Mouse (Mus musculus): ENCODE measurements around the gene Cd82. TPM values are rescaled to one million over a fixed set of nuclear protein-coding genes. Genes with fewer than 3 reads are reported as not detected.

Cd82 gene
- total RNA-seq, 2 experiments from 2014 or later = 9.5 to 10.1 TPM

DNA sequence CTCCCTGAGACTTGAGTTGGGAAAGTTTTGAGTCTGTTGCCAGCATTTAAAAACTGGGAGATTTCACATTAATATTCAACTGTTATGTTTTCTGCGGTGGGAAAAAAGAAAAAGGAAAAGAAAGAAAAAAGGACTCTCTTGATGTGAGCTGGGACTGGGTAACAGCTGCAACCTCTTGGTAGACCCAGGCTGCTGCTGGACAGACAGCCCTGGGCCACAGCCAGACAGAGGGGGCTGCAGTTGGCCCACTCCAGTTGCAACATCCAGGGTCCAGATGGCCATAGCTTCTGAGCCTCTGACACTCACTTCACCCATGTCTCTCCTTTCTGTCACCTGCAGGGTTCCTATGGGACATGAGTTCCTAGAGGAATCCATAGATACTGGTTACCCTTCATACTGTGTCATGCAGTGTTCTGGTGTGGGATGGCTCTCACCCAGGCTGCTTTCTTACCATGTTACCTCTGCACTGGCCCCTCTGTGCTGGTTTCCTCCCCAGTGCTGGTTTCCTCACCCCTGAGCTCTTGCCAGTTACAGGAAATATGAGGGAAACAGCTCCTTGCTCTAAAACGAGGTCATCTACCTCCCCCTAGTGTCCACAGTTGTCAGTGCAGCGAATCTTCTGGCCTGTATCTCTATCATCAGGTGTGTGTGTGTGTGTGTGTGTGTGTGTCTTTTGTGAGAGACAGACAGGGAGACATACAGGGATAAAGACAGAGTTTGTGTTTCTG, 8.1 kb upstream of the Cd82 start:
- intact Hi-C loops (cut with DNase I) = loop anchor here (1.0 to 10.0 kb wide), 3 partner anchors 50 to 344 kb away; no protein-coding TSS in a partner anchor
- peak; percentile 87 to 91 for DNase-seq (ENCODE audit: low spot score in 2 of 2)

DNA sequence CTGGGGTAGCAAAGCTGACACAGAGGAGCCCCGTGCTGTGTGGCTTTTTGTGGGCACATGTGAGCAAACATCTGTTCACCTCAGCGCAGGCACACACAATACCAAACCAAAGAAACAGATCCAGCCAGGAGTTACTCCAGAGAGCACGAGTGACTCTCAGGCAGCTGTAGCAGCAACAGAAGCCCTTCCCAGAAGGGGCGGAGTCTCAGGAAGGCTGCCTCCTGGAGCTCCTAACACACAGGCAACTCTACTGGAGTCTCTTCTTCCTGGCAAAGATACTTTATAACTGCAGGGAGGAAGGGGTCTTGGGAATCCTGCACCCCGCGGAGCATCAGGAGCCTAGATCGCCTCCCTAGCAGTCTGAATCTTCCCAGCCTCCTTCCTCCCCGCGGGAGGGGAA, 7.2 kb upstream of the Cd82 start:
- peak; percentile 38 to 43 for DNase-seq (ENCODE audit: low spot score in 2 of 2)
- intact Hi-C loops (cut with DNase I) = loop anchor here (5.0 to 10.0 kb wide), 2 partner anchors 253 to 345 kb away; no protein-coding TSS in a partner anchor

DNA sequence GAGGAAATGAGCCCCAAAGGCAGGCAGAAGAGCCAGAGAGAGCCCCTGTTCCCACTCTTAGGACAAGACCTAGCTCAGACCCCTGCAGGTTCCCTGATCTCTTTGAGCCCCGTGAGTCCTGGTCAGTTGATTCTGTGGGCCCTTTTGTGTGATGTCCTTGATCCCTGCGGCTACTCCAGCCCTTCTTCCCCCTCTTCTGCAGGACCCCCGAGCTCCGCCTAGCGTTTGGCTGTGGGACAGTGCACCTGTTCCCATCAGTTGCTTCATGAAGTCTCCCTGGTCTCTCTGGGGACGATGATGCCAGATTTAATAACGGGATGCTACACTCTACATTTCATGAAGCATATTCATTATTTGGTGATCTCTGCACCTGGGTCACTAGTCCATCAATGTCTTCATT, 6.2 kb upstream of the Cd82 start:
- intact Hi-C loops (cut with DNase I) = no loop called here
- DNase-seq (ENCODE audit: low spot score in 2 of 2) = no peak

DNA sequence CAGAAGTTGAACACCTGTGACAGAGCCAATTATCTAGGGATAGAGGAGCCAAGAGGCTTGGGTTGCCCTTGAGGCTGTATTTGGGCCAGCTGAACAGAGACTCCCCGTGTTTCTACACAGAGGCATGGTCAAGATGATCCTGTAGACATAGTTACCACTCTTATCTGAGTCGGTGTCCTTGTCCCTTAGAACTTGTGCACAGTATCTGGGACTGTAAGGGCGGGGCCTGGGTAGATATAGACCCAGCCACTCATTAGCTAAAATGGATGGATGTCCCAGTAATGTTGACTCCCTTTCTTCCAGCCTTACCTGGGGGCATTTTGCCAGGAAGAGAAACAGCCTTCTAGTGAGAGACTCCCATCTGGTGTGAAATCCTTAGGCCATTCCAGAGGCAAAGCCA, 3.4 kb upstream of the Cd82 start:
- no peak for DNase-seq (ENCODE audit: low spot score in 2 of 2)
- intact Hi-C loops (cut with DNase I) = no loop called here

DNA sequence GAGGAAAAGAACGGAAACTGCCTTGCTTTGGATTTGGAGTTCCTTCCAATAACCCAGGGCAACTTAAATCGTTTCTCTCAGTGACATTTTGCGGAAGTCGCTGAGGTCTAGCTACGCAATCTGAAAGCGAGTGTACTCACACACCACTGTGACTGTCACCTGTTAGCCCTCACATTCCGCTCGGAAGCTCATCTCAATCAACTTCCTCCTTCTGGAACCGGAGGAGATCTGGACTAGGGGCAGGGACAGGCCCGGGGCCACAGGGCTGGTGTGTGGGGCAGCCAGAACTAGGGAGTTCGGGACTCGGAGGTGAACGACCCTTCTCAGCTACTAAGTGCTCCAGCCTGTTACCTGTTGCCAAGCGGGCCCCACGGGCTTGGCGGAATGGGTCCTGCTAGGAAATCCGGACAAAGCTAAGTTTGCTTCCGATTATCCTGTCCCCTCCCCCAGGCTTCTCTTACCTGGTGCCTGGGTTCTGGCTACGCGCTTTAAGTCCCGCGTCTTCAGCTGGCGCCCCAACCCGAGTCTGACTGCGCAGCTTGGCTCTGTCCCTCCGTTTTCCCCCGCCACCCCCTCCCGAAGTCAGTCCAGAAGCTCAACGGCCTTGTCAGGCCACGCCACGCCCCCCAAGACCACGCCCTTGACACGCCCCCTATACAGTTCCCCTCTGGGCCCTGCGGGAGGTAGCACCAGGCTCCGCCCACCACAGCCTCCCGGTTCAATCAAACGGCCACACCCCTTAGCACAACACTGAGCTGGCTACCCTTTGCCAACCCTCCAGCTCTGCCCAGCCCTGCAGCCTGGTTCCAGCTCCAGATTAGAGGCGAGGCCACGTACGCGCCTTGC, 848 bp downstream of the Cd82 start:
- intact Hi-C loops (cut with DNase I) = no loop called here
- peak; percentile 71 to 73 for DNase-seq (ENCODE audit: low spot score in 2 of 2)

DNA sequence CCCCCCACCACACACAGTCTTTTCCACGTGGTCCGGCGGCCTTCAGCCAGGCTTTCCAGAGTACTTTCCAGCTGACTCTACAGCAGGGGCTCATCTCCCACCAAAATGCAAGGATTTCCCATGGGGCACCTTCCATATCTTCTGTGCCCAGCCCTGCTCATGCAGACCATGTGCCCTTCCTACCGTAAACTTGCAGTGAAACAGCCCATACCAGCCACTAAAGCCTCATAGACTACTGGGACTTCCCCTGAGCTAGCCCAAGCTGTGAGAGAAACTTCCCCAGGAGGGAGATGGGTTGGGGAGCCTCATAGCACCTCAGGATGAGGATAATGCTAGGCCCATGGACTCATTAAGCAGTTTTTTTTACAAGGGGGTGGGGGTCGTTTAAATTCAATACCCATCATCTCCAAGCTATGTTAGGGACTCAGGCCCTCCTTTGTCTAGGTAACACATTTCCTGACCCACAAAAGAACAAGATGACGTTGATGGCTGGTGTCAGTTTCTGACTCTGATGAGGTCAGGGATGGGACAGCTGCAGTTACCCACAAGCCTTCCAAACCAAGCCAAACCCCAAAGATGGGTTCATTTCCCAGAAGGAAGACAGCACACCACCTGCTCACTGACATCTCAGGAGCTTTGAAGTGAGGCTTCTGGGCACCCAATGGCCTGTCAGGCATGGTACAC, 2.0 kb downstream of the Cd82 start:
- intact Hi-C loops (cut with DNase I) = no loop called here
- DNase-seq (ENCODE audit: low spot score in 2 of 2) = no peak

DNA sequence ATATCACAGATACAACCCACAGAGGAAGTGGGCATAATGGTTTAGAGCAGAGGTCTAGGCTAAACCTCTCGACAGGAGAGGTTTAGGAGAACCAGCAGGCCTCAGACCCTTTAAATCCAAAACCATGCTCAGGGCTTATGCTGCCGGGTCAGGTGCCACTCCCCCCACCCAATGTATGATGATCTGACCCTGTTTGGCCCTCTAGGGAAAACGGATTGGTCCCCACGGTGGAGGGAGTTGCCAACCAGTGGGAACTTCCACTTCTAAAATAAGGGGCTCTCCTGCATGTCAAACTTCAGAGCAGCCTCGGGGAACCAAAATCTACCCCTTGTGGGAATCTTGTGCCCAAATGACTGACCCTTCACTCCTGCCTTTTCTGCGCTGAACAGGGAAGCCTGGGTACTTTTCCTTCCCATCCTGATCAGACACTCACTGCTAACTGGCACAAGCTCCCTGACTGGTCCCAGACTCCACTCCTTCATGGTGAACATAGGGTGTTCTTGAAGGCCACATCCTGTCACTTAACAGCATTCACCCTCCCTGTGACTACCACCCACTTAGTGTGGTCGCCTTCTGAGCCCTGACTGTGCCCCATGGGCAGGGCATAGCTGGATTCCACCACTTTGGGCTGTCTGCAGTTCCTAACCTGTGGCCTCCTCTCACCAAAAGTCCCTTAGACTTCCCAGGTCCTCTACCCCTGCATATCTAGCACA, 3.6 kb downstream of the Cd82 start:
- intact Hi-C loops (cut with DNase I) = no loop called here

DNA sequence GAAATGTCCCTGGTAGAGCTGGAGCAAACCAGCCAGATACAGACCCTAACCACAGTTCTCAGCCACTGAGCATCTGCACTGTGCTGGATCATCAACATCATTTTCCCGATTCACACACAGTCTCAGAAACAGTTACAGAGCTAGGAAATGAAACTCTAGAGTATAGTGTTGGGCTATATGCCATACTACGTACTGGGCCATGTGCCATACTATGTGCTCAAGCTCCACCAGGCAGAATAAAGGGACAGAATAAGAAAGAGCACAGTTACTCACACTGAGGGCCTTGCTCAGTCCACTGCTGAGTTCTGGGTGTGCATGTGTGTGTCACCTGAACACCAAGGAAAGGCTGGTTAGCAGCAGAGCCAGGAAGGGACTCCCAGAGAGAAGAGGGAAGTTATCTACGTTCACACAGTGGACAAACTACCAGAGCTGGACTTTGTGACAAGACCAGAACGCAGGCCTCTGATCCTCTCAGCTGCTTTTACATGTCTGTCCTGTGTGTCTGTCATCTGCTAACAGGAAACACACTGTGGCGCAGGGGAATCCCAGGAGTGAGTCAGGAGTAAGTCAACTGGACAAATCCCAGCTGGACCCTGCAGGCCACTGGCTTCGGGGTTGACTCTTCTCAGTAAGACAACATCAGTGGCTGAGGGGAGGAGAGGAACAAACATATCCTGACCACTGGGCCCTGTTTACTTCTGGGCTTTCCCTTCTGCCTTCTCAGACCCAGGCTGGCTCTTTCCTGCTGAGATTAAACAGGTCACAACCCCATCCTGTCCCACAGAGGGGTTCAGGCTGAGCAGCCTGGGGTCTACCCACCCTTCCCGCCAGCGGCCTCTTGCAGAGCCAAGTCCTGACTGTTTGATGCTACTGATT, 4.4 kb downstream of the Cd82 start:
- intact Hi-C loops (cut with DNase I) = no loop called here
- no peak for DNase-seq (ENCODE audit: low spot score in 2 of 2)

More for the DNA sequence above, 3.6 kb downstream of the Cd82 start:
- DNase-seq (ENCODE audit: low spot score in 2 of 2) = no peak

DNA sequence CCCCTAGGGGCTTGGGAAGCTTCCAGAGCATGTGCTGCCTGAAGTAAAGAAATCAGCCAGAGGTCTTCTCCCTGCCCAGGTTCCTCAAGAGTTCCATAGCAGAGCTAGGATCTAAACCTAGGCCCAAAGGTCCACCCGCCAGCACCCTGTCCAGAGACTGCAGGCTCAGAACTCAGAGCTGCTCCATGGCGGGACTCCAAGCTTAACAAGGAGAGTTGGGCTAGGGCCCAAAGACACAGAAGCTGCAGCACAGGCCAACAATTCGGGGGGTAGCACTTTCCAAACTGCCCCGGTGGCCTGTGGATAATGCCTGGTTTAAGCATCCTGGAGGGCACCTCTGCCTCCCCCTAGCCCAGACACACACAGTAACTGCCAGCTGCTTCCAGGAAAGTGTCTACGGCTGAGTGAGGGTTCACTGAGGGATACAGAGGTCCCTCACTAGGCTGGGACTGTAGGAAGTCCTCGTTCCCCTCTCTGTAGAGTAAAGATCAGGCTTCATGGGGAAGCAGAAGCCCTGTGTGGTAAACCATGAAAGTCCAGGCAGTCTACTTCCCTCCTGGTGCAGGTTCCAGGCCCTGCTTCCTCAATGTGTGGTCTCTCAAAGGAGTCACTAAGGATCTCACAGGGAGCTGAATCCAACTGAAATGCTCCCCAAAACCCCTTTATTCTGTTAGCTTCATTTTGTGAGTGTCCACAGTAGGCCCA, 5.4 kb downstream of the Cd82 start:
- intact Hi-C loops (cut with DNase I) = no loop called here
- no peak for DNase-seq (ENCODE audit: low spot score in 2 of 2)

DNA sequence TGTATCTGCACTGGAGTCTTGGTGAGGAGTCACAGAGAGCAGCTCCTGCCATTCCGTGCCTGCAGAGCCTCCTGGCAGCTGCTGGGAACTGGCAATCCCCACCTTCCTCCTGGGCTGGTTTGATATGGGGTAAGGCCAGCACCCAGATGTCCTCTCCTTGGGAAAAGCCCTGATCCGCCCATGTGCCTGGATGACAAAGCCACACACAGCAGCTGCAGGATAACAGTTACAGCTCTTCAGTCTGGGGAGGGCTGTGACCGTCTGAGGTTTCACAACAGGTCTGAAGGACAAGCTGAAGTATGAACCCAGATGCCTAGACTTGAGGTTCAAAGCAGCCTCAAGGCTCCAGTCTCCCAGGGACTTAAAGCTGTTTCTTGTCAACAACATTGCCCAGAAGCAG, 6.8 kb downstream of the Cd82 start:
- intact Hi-C loops (cut with DNase I) = no loop called here
- DNase-seq (ENCODE audit: low spot score in 2 of 2) = no peak

DNA sequence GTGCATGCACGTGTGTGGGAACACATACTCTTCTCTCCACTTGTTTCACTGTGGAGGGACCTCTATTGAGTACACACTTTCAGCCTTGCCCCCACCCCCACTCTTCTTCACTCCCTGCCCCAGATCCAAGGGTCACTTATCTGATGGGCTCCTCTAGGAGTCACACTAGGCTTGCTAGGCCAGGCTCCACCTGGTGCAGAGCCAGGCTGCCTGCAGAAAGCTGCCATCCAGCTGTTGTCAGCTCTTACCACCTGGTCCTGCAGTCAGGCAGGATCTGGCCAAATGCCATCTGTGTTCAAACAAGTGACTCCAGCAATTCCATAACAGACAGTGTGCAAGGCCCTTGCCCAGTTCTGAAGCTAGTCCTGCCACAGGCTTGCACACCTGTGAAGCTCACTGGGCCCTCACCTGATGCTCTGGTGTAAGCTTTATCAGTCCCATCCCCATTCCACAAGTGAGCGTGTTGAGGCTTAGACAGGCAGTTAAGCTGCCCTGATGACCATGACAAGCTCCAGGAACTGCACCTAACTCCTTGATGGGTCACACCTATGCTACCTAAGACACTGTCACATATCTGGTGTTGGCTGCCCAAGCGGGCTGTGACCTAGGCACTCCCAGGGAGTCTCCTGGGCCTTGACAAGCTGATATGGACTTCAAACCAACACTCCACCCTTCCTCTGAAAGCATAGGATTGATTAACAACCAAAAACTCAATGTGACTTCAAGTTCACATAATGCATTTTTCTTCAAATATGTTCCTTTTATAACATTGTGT, 7.9 kb downstream of the Cd82 start:
- intact Hi-C loops (cut with DNase I) = no loop called here
- DNase-seq (ENCODE audit: low spot score in 2 of 2) = no peak

DNA sequence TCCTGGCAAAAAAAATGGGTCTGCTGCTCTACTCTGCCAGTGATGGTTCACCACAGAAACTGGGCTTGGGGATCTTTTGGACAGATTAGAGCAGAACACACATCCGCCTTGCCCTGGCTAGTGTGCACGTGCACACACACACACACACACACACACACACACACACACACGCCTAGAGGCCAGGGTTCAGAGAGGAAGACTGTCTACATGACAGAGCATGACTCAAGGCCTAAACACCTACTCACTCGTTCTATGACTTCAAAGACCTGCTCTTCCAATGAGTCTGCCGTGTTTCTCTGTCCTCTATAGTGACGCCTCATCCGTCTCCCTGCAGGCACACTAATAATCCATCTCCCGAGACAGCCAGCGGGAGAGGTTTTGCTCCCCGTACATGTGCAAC, 8.6 kb downstream of the Cd82 start:
- DNase-seq (ENCODE audit: low spot score in 2 of 2) = no peak
- intact Hi-C loops (cut with DNase I) = no loop called here

DNA sequence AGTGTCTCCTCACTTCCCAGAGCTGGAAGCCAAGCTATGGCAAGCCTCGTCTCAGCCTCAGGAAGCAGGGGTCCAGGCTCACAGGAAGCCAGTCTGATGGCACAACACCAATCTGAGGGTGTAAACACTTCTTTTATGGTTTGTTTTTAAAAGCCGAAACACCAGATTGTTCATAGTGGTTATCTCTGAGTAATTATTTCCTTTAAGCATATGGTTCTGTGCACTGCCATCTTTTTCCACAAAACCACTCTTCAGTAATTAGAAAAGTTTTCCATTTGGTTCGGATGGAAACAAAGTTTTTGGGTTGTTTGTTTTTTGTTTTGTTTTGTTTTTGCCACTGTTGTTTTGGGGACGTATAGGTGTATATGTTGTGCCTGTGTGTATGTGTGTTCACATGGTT, 9.9 kb downstream of the Cd82 start:
- intact Hi-C loops (cut with DNase I) = no loop called here
- DNase-seq (ENCODE audit: low spot score in 2 of 2) = no peak

DNA sequence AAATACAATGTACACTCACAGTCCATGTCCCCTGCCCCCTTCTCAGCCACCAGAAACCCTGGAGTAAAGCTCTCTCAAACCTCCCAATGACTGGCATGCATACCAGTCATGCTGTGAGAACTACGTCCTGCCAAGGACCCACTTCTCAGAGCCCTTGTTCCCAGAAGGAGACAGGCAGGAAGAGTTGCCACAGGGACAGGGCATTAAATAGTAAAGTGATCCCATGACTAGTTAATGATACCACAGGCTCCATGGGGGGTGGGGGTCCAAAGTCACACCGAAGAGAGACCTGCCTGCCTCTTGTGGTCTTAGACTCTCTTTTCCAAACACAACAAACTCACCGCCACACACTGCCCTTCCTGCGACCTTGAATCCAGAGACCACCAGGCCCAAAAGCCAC, 10.4 kb downstream of the Cd82 start:
- intact Hi-C loops (cut with DNase I) = no loop called here
- DNase-seq (ENCODE audit: low spot score in 2 of 2) = no peak

DNA sequence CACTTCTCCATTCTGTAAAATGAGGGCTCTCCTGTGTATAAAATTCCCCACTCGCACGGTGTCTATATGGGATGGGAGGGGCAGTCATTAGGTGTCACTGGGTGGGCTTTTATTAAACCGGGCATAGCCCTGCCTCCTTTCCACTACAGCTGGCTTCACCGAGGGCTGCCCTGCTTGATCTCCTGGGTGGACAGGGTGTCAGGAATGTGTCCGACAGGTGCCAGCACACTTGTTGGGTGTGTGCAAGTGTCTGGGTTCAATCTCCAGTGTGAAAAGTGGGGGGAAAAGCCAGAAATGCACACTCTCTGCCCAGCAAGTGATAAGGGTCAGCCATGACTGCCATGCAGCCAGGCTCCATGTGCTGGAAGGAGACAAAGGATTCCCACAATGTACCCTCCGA, 10.9 kb downstream of the Cd82 start:
- no peak for DNase-seq (ENCODE audit: low spot score in 2 of 2)
- intact Hi-C loops (cut with DNase I) = no loop called here

DNA sequence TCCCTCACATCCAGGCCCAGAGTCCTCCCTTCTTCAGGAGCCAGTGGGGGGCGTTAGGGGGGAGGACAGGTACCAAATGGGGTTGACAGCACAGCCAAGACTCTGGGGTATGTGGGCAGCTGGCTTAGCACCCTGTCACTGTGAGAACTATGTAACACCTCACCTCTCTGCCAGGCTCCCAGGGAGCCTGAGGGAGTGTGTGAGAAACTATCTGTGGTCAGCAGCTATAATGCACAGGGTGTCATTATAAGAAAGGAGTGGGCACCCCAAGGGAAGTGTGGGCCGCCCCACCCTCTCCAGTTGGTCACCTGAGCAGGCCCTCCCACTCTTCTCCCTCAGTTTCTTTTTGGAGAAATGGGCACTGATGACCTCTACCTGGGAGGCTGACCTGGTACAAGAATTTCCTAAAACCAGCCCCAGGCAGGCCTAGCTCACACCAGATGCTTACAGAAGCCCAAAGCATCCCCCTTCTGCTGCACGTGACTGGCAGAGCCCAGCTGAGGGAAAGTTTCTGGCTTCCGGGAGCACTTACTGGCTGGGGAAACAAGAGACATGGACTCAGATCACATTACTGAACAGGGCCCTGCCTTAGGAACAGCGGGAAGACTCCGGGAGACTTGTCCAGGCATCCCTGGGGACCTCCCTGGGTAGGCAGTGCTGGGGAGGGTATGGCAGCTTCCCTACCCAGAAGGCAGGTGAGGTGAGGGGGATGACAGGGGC, 11.6 kb downstream of the Cd82 start:
- DNase-seq (ENCODE audit: low spot score in 2 of 2) = no peak
- intact Hi-C loops (cut with DNase I) = no loop called here

DNA sequence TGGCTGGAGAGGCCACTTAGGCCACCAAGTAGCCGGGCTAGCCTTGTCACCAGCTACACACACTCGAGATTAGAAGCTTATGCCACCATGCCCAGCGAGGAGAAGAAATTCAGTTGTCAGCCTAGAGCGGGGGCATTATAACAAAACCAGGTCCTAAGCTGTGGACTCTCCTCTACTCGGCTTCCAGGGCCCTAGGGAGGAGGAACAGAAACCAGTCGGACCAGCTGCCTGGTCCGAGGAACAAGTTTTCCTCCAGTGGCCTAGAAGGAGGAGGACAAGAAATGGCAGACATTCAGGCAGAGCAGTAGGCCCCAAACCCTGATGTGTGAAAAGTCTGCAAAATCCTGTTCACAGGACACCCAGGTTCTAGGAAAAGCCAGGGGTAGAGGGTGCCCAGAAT, 12.2 kb downstream of the Cd82 start:
- DNase-seq (ENCODE audit: low spot score in 2 of 2) = no peak
- intact Hi-C loops (cut with DNase I) = no loop called here

Measured in left cerebral cortex, postnatal 14 days (tissue).